Mouse (Mus musculus) olfactory bulb, adult 2 months (tissue): ENCODE data around the gene Dyrk1a.

Experiments used
- CTCF ChIP-seq: fragments of 200-500 bp; IDR thresholded peaks from 2 replicates; pipeline ENCODE4 v1.5.1; 2012; ENCODE audit warnings: low read depth, mild to moderate bottlenecking, low read length, moderate library complexity; ENCODE audit not compliant: insufficient read depth
- POLR2A ChIP-seq: fragments of 200-500 bp; IDR thresholded peaks from 2 replicates; pipeline ENCODE4 v1.6.1; 2012; ENCODE audit warnings: mild to moderate bottlenecking, low read depth, low read length, moderate library complexity; ENCODE audit not compliant: insufficient read depth

DNA sequence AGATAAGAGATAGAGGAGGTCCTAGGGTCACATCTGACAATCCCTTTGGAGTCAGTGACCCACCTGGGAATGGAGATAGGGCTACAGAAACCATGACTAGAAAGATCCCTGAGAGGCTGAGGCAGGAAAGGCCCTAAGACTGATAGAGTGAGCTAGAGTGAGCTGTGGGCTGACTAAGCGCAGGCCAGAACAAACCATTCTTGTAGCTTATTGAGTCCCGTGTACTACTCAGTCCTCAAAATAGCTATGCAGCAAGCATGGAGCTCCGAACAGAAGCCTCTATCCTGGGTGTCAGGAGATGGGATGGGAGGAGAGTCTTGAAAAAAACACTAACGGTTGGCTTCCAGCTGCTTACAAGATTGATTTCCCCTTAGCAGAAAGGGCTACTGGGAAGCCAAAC lies 38.5 kb upstream of the Dyrk1a start:
- no peak for TF ChIP-seq POLR2A
- TF ChIP-seq CTCF = no peak
